Mouse (Mus musculus) kidney, embryonic 14.5 days (tissue): Measurements from ENCODE around the gene Akap2. TPM values are rescaled to one million over a fixed set of nuclear protein-coding genes. Genes with fewer than 3 reads are reported as not detected.
A peak's percentile ranks its signal among the peaks of the same experiment; 100 is the strongest.

Source experiments
- ATAC-seq: fragments of 200-750 bp; cut with Nextera tagmentation; 2 replicates; pipeline ENCODE4 v1.8.0; 2017; ENCODE audit warnings: moderate number of reproducible peaks, mild to moderate bottlenecking, moderate TSS enrichment, moderate library complexity; ENCODE audit not compliant: low FRiP score, low TSS enrichment
- H3K27ac ChIP-seq: fragments of 300-500 bp; sonication (generic); 2 replicates; pipeline ENCODE4 v1.5.1; 2014; ENCODE audit warnings: low read depth, mild to moderate bottlenecking, low read length, moderate library complexity, mixed read lengths
- H3K27me3 ChIP-seq: fragments of 300-500 bp; sonication (generic); 2 replicates; pipeline ENCODE4 v1.6.1; 2014; ENCODE audit warnings: mild to moderate bottlenecking, low read length; ENCODE audit not compliant: control insufficient read depth, insufficient read depth
- H3K36me3 ChIP-seq: fragments of 300-500 bp; sonication (generic); 2 replicates; pipeline ENCODE4 v1.6.1; 2014; ENCODE audit warnings: low read length, mixed read lengths; ENCODE audit not compliant: control insufficient read depth, insufficient read depth
- H3K4me1 ChIP-seq: fragments of 300-500 bp; sonication (generic); 2 replicates; pipeline ENCODE4 v1.6.1; 2014; ENCODE audit warnings: low read length, mixed read lengths; ENCODE audit not compliant: control insufficient read depth, insufficient read depth
- H3K4me2 ChIP-seq: fragments of 300-500 bp; sonication (generic); replicated peaks from 2 replicates; pipeline ENCODE4 v1.6.1; 2014; ENCODE audit warnings: low read depth, mild to moderate bottlenecking, low read length
- H3K4me3 ChIP-seq: fragments of 300-500 bp; sonication (generic); 2 replicates; pipeline ENCODE4 v1.5.1; 2014; ENCODE audit warnings: mild to moderate bottlenecking, low read length
- H3K9ac ChIP-seq: fragments of 300-500 bp; sonication (generic); 2 replicates; pipeline ENCODE4 v1.6.1; 2014; ENCODE audit warnings: low read depth, mild to moderate bottlenecking, low read length, moderate library complexity
- H3K9me3 ChIP-seq: fragments of 300-500 bp; sonication (generic); 2 replicates; pipeline ENCODE4 v1.6.1; 2016; ENCODE audit warnings: low read length; ENCODE audit not compliant: control insufficient read depth
- WGBS: fragments of 180-500 bp; shearing (Covaris S2); extraction: QIAGEN DNeasy Blood & Tissue Kit; methylation state at CpG from one replicate; pipeline ENCODE4 v1.1.7; 2014; 5-methylcytosine and 5-hydroxymethylcytosine counted together
- polyA plus RNA-seq: library from polyadenylated mRNA; unstranded; fragments of >200 nt; fragmentation: Nextera tagmentation; extraction: Ambion mirVana; gene quantifications from 2 replicates; pipeline ENCODE4 v1.2.1, GENCODE M21; 2014

Gene Akap2
- polyA plus RNA-seq, 1 experiment from 2014 or later, result 24.0 TPM

GRCm38 (mm10) chr4:57895902-57896301 lies 178.4 kb downstream of the Akap2 start:
- no peaks in the 10 kb centered on the region for H3K36me3 ChIP-seq
- no peak for ATAC-seq
- no peak overlapping the region for H3K4me2 ChIP-seq
- WGBS, result 50% methylated on average over 6 of the region's 6 CpGs
- no peaks in the 10 kb centered on the region for H3K9me3 ChIP-seq
- no peaks in the 10 kb centered on the region for H3K27me3 ChIP-seq
- 0 out of 2 replicates have a peak, but pooled peaks cover 3% of the 10 kb centered on the region for H3K4me1 ChIP-seq
- H3K4me3 ChIP-seq, result no peak overlapping the region
- no peak overlapping the region for H3K27ac ChIP-seq
- no peak overlapping the region for H3K9ac ChIP-seq

GRCm38 (mm10) chr4:57896631-57897030 lies 179.2 kb downstream of the Akap2 start:
- Histone ChIP-seq H3K27me3 (no peaks in the 10 kb centered on the region), H3K9me3 (no peaks in the 10 kb centered on the region), H3K27ac (no peak overlapping the region), H3K4me3 (no peak overlapping the region), H3K9ac (no peak overlapping the region), H3K36me3 (no peaks in the 10 kb centered on the region), H3K4me1 (0 out of 2 replicates have a peak, but pooled peaks cover 3% of the 10 kb centered on the region), H3K4me2 (no peak overlapping the region)
- ATAC-seq, result no peak
- WGBS, result 66% methylated on average over 3 of the region's 3 CpGs

- no peaks in the 10 kb centered on the region for H3K27me3 ChIP-seq
- H3K9ac ChIP-seq, result no peak overlapping the region
- H3K9me3 ChIP-seq, result no peaks in the 10 kb centered on the region
- no peak; the same call in 1 of the 2 replicates for ATAC-seq
- H3K4me1 ChIP-seq, result no peaks in the 10 kb centered on the region
- WGBS, result 9% methylated on average over 4 of the region's 4 CpGs
- H3K36me3 ChIP-seq, result no peaks in the 10 kb centered on the region
- no peak overlapping the region for H3K4me3 ChIP-seq
- H3K4me2 ChIP-seq, result no peak overlapping the region
- H3K27ac ChIP-seq, result no peak overlapping the region
Measured at GRCm38 (mm10) chr4:57901210-57901609, 183.8 kb downstream of the Akap2 start.

GRCm38 (mm10) chr4:57902619-57903018 lies 185.2 kb downstream of the Akap2 start:
- no peaks in the 10 kb centered on the region for H3K27me3 ChIP-seq
- H3K4me2 ChIP-seq, result no peak overlapping the region
- H3K9me3 ChIP-seq, result no peaks in the 10 kb centered on the region
- 82% methylated on average over 5 of the region's 5 CpGs for WGBS
- no peak overlapping the region for H3K9ac ChIP-seq
- no peaks in the 10 kb centered on the region for H3K4me1 ChIP-seq
- H3K27ac ChIP-seq, result no peak overlapping the region
- no peak overlapping the region for H3K4me3 ChIP-seq
- no peaks in the 10 kb centered on the region for H3K36me3 ChIP-seq
- ATAC-seq, result no peak

GRCm38 (mm10) chr4:57904211-57904610 lies 186.8 kb downstream of the Akap2 start:
- Histone ChIP-seq H3K9me3 (no peaks in the 10 kb centered on the region), H3K36me3 (no peaks in the 10 kb centered on the region), H3K9ac (no peak overlapping the region), H3K4me1 (no peaks in the 10 kb centered on the region), H3K27ac (no peak overlapping the region), H3K27me3 (no peaks in the 10 kb centered on the region), H3K4me3 (no peak overlapping the region), H3K4me2 (no peak overlapping the region)
- WGBS, result 11% methylated on average over 5 of the region's 5 CpGs
- ATAC-seq, result peak; percentile 56

GRCm38 (mm10) chr4:57904638-57905037 lies 187.2 kb downstream of the Akap2 start:
- no peak overlapping the region for H3K9ac ChIP-seq
- H3K36me3 ChIP-seq, result no peaks in the 10 kb centered on the region
- no peak overlapping the region for H3K4me3 ChIP-seq
- H3K27me3 ChIP-seq, result no peaks in the 10 kb centered on the region
- ATAC-seq, result peak; percentile 58
- H3K4me1 ChIP-seq, result no peaks in the 10 kb centered on the region
- WGBS, result 35% methylated on average over 9 of the region's 9 CpGs
- H3K27ac ChIP-seq, result no peak overlapping the region
- no peaks in the 10 kb centered on the region for H3K9me3 ChIP-seq
- no peak overlapping the region for H3K4me2 ChIP-seq

GRCm38 (mm10) chr4:57906708-57907107 lies 189.3 kb downstream of the Akap2 start:
- WGBS, result 55% methylated on average over 2 of the region's 2 CpGs
- no peak overlapping the region for H3K9ac ChIP-seq
- ATAC-seq, result no peak

GRCm38 (mm10) chr4:57908860-57909259 lies 191.4 kb downstream of the Akap2 start:
- no peak for ATAC-seq
- H3K4me2 ChIP-seq, result no peak overlapping the region
- H3K27ac ChIP-seq, result no peak overlapping the region
- 67% methylated on average over 6 of the region's 6 CpGs for WGBS
- no peaks in the 10 kb centered on the region for H3K27me3 ChIP-seq
- no peaks in the 10 kb centered on the region for H3K9me3 ChIP-seq
- no peak overlapping the region for H3K9ac ChIP-seq
- no peaks in the 10 kb centered on the region for H3K4me1 ChIP-seq
- H3K4me3 ChIP-seq, result no peak overlapping the region
- H3K36me3 ChIP-seq, result no peaks in the 10 kb centered on the region

More at GRCm38 (mm10) chr4:57906708-57907107, 189.3 kb downstream of the Akap2 start:
- H3K4me2 ChIP-seq, result no peak overlapping the region
- no peaks in the 10 kb centered on the region for H3K4me1 ChIP-seq
- H3K27me3 ChIP-seq, result no peaks in the 10 kb centered on the region
- H3K4me3 ChIP-seq, result no peak overlapping the region
- no peaks in the 10 kb centered on the region for H3K36me3 ChIP-seq
- no peaks in the 10 kb centered on the region for H3K9me3 ChIP-seq
- no peak overlapping the region for H3K27ac ChIP-seq

GRCm38 (mm10) chr4:57913021-57913420 lies 195.6 kb downstream of the Akap2 start:
- Histone ChIP-seq H3K4me3 (no peak overlapping the region), H3K4me1 (peaks cover 4% of the 10 kb centered on the region; the same call in 1 of the 2 replicates), H3K9ac (no peak overlapping the region), H3K27ac (no peak overlapping the region), H3K36me3 (no peaks in the 10 kb centered on the region), H3K9me3 (no peaks in the 10 kb centered on the region), H3K4me2 (no peak overlapping the region), H3K27me3 (no peaks in the 10 kb centered on the region)
- no peak for ATAC-seq
